Mouse (Mus musculus): Measurements from ENCODE around the gene Polr2g. TPM values are rescaled to one million over a fixed set of nuclear protein-coding genes. Genes with fewer than 3 reads are reported as not detected.
"Not testable (repeated sequence)": the region's sequence is repeated elsewhere in the genome, so short reads cannot be mapped to it uniquely, and the experiment has no call there.

The Polr2g gene
- 100 to 1,000 TPM in 2 of 4 experiments, 10 to 100 TPM in 2; 86.0 to 106 (median 102) TPM for total RNA-seq (2022)

DNA sequence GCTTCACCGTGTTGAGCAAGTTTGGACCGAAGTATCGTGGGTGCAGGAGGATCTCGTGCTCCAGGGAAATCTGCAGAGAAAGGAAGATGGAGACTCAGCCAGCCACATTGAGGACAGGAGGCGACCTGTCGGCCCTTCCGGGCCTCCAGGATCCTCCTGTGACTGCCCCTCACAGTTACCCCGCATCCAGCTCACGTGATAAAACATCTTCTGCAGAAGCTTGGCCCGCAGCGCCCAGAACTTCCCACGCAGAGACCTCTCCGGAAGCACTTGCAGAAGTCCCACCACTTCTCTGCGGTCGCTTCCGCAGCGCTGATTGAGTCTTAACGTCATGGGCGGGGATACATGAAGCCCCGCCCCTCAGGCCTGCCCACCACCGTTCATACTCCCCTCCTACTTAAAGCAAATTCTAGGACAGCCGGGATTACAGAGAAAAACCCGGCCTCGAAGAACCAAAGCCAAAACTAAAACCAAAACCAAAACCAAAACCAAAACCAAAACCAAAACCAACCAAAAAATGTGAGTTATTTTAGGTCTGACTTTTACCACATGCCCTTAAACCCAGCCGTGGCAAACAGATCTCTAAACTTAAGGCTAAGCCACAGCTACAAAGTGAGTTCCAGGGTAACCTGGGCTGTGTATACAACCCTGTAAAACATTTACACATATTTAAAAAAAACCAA, at the start of gene Polr2g:
Polr2g (minus strand) TSS at position 314 of the 683 bp plus-strand sequence.
- peak; percentile 92 for DNase-seq

DNA sequence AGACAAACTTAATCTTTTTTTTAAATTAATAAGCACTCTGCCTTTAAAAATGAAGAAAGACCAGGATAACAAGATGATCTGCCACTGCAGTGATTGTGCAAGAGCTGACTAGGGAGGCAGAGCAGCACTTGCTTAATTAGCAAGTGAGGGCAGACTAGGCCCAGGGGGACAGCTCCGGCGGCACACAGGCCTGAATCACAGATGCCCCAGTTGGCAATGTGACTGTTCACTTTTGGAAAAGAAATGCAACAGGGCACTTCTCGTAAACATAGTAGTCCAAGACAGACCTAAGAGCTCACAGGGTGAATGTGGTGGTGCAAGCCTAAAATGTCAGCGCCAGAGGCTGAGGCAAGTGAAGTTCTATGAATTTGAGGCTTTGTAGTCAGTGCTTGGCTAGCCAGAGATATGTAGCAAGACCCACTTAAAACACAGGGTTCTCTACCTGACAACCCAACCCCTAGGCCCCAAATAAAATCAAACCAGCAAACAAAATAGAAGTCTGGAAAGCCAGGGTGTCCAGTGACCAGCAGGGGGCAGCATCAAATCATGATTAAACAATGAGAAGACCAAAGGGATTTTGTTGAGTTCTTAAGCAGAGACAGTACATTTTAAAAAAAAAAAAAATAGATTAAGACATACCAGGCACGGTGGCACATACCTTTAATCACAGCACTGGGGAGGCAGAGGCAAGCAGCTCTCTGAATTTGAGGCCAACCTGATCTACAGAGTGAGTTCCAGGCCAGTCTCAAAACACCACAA, 46.2 kb upstream of the Polr2g start:
- DNase-seq: peak; percentile 67

DNA sequence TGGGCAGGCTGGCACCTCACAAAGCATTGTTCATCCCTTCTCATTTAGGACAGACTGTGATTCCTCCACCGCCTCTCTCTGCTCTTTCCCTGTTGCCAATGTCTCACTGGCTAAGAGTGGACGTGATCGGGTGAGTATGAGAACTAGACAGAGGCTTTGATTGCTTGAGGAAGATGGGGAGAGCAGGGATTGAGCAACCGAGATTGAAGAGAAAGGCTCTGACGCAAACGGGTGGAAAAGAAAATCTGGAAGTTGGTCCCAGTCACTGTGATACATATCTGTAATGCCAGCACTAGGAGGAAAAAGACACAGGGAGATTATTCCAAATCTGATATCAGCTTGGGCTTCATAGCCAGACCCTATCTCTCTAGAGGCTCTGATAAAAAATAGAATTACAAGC, 44.6 kb upstream of the Polr2g start:
- no peak for DNase-seq

DNA sequence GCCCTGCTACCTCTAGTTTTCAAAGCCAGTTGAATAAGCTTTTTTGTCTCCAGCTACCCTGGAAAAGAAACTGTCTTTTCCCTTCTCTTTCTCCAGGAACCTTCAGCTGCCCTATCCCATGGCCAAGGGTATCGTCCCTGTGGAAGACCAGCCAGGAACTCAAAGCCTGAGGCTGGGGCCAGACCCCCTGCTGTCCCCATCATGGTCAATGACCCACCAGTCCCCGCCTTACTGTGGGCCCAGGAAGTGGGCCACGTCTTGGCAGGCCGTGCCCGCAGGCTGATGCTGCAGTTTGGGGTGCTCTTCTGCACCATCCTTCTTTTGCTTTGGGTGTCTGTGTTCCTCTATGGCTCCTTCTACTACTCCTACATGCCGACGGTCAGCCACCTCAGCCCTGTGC, 42.6 kb upstream of the Polr2g start:
- DNase-seq: no peak

DNA sequence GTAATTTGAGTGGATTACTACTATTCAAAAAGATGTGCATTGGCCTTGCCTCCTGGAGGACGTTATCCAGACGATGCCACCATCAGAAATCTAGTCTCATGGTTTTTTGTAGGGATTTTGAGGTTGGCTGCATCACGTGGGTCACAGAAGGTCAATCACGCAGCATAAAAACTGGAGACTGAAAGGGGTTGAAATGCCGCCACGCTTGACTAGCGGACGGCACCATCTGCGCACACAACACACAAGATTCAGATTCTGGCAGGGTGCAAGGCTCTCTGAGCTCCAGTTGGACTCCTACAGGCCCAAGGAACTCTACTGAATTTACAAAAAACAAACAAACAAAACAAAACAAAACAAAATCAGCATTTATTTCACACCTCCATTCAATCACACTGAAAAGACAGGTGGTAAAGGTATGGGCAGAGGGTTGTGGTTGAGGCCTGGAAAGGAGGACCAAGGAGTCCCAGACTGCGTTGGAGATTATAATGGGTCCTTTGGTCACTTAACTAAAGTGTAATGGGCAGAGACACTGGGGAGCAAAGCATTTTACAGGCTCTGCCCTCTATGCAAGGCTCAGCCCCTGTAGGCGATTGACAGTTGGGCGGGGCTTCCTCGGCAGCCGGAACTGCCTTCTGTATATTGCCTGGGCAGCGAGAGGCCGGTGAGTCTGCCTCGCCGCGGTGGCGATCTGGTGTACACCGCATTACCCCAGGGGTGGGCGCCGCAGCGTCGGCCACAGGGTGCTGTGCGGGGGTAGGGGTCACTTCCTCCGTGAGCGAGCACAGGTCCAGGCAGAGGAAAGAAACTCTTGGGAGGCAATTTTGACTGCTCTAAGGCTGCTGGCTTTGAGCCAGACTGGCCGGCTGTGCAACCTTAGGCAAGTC, 41.8 kb upstream of the Polr2g start:
- peak; percentile 79 for DNase-seq

DNA sequence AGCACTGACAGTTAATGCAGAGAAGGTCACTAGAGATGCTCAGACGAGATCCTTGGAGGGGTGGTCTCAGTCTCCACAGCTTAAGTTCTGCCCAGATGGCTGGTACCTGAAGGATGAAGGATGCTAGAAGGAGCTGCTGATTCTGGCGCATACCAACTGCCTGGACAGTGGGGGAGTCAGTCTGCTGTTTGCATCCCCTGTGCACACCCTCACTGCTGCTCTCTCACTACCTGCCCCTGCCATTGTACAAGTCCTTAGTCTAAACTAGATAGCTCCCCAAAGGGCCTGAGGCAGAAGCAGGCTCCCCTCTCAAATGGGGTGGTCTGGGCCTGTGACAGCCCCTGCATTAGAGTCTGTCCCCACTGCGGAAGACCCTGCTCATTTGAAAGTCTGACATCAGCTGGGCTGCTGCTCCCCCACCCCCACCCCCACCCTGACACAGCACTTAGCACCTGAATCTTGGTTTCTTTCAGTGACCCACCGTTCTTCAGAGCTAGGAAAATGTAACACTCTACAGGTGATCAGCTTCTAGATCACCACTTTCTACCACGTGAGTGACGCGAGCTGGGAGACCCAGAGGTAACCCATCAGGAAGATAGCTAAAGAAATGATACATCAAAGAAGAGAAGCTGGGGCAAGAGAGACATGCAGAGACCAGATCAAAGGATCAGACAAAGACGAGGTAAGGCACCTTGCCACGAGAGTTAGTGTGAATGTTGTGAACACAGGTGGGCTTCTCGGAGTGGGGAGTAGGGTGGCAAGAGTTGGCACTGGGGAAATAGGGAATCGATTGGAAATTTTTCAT, 40.9 kb upstream of the Polr2g start, which contains the start of gene Gng3:
Gng3 (minus strand) TSS at position 92 of the 805 bp plus-strand sequence.
- no peak for DNase-seq

DNA sequence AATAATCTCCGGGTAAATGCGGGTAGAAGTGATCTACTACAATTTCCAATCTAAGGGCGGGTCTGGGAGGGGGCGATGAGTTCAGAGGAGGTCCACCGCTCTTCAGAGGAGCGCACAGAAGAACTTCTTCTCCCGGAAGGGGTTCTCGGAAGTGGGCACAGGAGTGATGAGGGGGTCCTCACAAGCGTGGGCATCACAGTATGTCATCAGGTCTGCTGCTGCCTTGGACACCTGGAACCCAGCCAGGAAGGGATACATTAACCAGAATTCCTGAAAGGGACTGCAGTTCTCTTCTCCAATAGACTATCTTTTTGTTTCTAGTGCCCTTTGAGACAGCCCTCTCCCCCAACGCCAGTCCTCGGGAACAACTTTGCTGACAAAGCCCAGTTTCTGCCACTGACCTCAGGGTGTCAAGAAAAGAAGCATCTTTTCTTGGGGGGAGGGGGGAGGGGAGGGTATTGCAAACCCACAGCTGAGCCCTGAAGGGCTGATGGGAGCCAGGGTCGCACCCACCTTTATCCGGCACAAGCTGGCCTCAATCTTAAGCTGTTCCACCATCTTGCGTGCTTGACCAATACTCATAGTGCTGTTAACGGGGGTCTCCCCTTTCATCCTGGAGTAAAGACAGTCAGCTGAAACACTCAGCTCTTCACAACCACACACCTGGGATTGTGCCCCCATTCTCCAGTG, 39.8 kb upstream of the Polr2g start:
- DNase-seq: no peak

DNA sequence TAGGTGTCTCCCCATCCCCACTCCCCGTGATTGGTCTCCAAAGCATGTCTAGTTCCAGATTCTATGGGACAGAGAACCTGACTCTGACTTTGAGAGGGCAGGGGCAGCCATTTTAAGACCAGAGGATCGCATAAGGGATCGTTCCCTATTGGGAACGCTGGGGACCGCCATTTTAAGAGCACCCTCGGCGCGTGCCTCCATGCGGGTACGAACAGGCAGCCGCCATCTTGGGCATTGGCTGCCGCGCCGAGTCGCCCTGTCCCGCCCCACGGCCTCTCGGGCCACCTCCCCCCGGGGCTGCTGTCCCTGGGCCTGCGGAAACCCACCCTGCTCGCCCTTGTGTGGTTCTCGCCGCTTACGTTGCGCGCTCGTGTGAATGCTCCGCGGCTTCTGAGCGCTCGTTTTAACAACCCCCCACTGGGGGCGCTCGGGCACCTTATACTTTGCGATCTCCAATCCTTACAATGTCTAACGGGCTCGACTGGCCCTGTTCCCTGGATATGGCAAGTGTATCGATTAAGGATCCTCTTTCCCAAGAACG, 38.9 kb upstream of the Polr2g start, which contains the start of gene Bscl2:
Bscl2 (plus strand) TSS at position 217 of the 541 bp plus-strand sequence.
- DNase-seq: peak; percentile 68

DNA sequence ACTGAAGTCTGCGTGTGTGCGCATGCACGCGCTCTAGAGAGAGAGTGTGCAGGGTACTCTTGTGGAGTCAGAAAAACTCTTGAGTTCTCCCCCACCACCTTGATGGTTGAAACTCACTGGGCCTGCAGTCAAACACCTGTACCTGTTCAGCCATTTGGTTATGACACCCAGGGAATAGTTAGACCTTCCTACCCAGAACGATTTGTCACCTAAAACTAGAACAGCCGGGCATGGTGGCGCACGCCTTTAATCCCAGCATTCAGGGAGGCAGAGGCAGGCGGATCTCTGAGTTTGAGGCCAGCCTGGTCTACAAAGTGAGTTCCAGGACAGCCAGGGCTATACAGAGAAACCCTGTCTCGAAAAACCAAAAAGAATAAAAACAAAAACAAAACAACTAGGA, 38.0 kb upstream of the Polr2g start:
- not testable (repeated sequence) for DNase-seq

DNA sequence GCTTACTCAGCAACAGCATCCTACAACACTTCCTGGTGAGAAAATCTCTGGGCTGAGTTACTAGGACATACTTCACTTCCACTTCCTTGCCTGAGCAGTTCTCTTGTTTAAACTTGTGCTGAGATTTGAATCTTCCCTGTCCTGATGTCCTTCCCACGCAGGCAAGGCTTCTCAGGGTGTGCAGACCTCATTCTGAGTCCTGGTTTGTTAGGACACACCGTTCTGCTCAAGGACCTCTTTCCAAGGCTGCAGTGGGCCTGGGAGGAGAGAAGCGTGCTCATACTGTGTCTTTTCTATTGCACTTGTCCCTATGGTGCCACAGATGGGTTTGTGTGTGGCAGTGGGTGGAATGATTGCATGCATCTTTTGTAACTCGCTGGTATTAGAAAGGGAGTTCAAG, 34.6 kb upstream of the Polr2g start:
- no peak for DNase-seq

DNA sequence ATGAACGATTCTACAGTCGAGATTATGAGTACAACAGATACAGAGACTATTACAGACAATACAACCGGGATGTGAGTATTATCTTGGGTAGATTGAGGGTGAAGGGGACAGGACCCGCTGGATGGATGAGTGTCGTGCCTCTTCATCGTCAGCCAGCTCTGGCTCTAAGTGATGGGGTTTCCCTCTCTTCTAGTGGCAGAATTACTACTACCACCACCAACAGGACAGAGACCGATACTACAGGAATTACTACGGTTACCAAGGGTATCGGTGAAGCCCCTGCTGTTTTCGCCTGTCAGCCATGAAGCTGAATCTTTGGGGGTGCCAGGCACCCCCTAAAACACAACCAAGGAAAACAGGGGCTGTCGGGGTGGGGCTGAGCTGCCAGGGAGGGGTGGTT, 32.9 kb upstream of the Polr2g start:
- no peak for DNase-seq

DNA sequence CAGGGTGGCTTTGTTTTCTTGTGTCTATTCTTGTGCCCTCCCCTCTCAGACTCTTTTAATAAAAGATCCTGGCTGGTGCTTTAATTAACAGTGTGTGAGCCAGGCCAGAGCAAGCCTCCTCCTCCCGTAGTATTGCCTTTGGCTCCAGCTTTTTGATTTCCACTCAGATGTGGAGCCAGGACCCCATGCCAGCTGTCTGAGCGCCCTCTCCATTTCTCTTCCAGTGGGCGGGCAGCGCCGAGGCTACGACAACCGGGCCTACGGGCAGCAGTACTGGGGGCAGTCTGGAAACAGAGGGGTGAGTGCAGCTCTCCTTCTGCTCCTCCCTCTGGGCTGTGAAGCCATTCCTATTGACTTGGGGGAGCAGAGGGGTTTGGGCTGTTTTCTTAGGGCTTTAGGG, 32.3 kb upstream of the Polr2g start:
- DNase-seq: no peak

DNA sequence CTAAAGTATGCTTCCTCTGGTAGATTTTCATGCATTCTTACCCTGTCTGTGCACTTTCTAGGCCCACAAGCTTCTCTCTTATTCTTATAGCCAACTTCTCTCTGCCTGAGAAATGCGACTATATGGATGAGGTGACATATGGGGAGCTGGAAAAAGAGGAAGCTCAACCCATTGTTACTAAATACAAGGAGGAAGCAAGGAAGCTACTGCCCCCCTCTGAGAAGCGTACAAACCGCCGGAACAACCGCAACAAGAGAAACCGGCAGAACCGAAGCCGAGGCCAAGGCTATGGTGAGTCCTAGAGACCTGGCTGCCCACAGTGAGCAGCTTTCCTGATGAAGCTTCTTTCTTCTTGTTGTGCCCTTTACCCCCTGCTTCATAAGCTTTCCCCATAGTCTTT, 31.3 kb upstream of the Polr2g start, which contains the start of gene AC129217.1:
AC129217.1 (plus strand) TSS at position 114 of the 400 bp plus-strand sequence.
- no peak for DNase-seq

DNA sequence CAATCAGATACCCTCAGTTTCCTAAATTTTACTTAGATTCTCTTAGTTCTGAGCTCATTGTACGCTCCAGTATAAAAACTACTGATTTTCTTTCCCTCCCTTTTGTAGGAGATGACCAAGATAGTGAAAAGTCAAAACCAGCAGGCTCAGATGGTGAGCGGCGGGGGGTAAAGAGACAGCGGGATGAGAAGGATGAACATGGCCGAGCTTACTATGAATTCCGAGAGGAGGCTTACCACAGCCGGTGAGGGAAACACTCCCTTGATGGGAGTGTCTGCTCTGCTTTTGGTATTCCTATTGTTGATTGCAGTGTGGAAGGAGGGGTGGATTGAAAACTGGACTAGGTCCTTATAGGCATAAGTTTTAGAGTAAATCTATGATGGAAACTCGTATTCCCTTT, 24.3 kb upstream of the Polr2g start:
- DNase-seq: no peak

DNA sequence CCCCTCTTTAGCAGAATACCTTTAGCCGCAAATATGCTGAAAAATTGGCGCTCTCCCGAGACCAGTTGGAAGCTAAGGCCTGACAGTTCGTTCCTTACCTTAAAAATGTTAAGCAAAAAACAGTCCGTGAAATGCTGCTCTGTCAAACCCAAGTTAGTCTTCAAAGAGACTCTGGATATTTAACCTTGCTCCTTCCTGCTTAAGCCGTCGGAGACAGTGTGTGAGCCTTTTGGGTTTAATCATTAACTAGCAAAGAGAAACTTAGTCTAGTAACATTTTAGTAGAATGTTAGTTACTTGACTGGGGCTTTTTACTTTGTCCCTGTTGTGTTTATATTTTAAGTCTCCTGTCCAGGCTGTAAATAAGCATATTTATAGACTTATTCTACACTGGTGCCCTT, 22.8 kb upstream of the Polr2g start:
- DNase-seq: no peak

DNA sequence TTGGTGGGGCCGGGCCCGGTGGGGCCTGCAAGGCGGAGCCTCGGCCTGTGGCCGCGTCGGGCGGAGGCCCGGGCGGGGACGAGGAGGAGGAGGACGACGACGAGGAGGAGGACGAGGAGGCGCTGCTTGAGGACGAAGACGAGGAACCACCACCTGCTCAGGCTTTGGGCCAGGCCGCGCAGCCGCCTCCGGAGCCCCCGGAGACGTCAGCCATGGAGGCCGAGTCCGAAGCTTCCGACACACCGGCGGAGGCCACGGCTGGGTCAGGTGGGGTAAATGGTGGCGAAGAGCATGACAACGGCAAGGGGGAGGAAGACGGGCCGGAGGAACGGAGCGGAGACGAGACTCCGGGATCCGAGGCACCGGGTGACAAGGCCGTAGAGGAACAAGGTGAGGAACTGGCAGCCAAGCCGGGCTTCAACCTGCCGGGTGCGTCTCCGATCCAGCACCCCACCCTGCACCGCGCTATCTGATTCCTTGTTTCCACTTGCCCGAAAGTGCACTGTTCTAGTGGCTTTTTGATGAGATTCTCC, 22.1 kb upstream of the Polr2g start:
- DNase-seq: peak; percentile 60

DNA sequence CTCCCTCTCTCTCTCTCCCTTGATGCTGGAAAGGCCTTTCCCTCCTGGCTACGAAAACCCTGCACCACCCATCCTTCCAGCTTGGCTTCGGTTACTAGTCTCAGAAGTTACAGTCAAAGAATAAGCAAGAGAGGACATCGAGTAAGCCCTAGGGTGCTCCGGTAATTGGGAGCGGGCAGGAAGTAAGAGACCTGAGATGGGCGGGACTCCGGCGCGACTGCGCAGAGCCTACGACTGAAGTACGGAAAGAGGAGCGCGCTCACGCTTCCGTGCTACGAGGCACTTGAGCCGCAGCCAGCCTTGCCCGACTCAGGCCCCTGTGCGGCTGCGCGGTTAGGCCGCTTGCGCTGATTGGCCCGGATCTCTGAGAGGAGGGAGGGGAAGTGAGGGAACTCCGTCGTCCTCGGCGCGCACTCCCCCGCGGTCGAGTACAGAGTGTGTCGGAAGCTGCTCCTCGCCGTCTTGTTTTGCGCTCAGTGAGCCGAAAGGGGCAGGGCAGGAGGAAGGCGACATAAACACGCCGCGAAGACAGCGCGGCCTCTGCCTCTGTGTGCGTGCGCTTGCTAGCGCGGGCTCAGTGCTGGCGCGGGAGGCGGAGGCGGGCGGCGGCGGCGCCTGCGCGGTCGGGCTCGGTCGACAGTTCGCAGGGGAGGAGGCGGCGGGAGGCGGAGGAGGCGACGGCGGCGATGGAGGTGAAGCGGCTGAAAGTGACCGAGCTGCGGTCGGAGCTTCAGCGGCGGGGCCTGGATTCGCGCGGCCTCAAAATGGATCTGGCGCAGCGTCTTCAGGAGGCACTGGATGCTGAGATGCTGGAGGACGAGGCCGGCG, 21.4 kb upstream of the Polr2g start, which contains the start of gene Hnrnpul2:
Hnrnpul2 (plus strand) TSS at position 415 of the 828 bp plus-strand sequence.
- peak; percentile 98 for DNase-seq

DNA sequence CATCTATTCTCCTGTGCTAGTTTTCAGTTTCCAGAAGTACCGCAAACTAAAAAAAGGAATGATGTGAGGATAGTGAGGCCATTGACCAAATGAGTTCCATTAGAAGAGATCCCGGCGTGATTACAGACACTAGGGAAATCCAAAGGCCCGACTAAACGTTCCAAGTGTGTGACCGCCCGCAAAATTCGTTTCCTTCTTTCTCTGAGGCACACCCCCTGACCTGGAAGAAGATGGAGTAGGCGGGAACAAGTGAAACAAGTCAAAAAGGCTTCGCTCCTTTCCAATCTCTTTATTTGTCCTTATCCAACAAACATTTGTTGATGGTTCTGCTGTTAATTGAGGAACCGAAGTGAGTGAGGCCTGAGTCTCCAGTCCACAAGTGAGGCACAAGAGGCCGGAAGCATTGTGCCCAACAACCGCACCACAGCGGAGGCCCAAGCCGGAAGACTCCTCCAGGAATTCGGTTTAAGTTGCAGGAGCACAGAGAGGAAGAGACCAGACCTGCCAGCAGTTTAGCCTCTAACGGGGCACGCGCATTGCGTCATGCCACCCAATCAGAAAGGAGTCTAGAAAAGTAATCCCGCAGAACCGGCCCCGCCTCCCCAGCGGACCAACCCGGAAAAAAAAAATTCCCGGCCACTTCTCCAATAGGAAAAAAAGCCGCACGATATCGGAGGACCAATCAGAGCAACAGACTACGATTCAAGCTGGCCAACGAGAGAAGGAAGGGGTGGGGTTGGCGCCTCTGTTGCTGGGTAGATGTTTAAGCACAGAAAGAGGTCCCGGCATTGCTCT, 20.6 kb upstream of the Polr2g start, which contains the start of gene Ttc9c:
Ttc9c (minus strand) TSS at position 533 of the 795 bp plus-strand sequence.
- DNase-seq: peak; percentile 98
